Comparison of ENCODE assay signal across 25 mouse cellular contexts in genomic region chr13:41252141-41252540, GRCm38 (mm10). TPM values are rescaled to one million over a fixed set of nuclear protein-coding genes. Genes with fewer than 3 reads are reported as not detected.
DNase-seq lines count a peak whose midpoint lies in the region; ATAC-seq and TF ChIP-seq lines count a peak whose summit lies in the region.
"Had no signal": no experiment of that assay in that cellular context is flagged by ENCODE, and none has a peak within 500 bp of the region (broad histone marks: within the 10 kb centered on the region; RNA-seq: fewer than 3 reads in every experiment).

No protein-coding gene starts in this region.

- H3K4me3 ChIP-seq in intestine, embryonic 14.5 days (ENCODE audit: low read depth, low read length) = no peak overlapping the region
- H3K4me3 ChIP-seq in intestine, postnatal 0 days (ENCODE audit: low read depth, low read length) = no peak overlapping the region
- peak overlapping the region; percentile 7 for H3K4me3 ChIP-seq in lung, embryonic 16.5 days (ENCODE audit: low read length)
- no peak overlapping the region for H3K4me3 ChIP-seq in intestine, embryonic 16.5 days (ENCODE audit: low read length)
- H3K4me3 ChIP-seq in stomach, embryonic 15.5 days (replicated peaks) = no peak overlapping the region
- H3K4me3 ChIP-seq: embryonic facial prominence, embryonic 10.5 days; forebrain, embryonic 13.5 days; limb, embryonic 12.5 days; midbrain, embryonic 12.5 days; neural tube, embryonic 13.5 days had no signal

- 0 out of 2 replicates have a peak overlapping the region, but pooled peaks have one; percentile 18 for H3K27ac ChIP-seq in intestine, embryonic 14.5 days (ENCODE audit: low read depth)
- no peak overlapping the region for H3K27ac ChIP-seq in intestine, postnatal 0 days (ENCODE audit: low read depth, low read length)
- H3K27ac ChIP-seq in lung, embryonic 16.5 days (ENCODE audit: low read length) = peak overlapping the region; percentile 77
- peak overlapping the region; percentile 46 for H3K27ac ChIP-seq in intestine, embryonic 16.5 days (ENCODE audit: low read length)
- H3K27ac ChIP-seq in stomach, embryonic 15.5 days = peak overlapping the region; percentile 83
- H3K27ac ChIP-seq: embryonic facial prominence, embryonic 10.5 days; forebrain, embryonic 13.5 days; limb, embryonic 12.5 days; midbrain, embryonic 12.5 days; neural tube, embryonic 13.5 days had no signal

- DNase-seq in intestine, embryonic 14.5 days (ENCODE audit: low spot score) = no peak
- DNase-seq in lung, postnatal 10 days = no peak
- DNase-seq in yolk sac, embryonic 10.5 days (ENCODE audit: low spot score) = no peak
- no peak for DNase-seq in layer of hippocampus, postnatal 14 days (ENCODE audit: low spot score in 2 of 2)
- DNase-seq: cerebellum, adult 2 months; cerebellum, postnatal 36 days; heart, adult 18-20 months; kidney, postnatal 4 days; layer of hippocampus, adult 9-11 months; right cerebral cortex, adult 18-20 months had no signal

- H3K9me3 ChIP-seq in intestine, embryonic 14.5 days (ENCODE audit: control insufficient read depth, low read length) = no peaks in the 10 kb centered on the region
- no peaks in the 10 kb centered on the region for H3K9me3 ChIP-seq in intestine, postnatal 0 days (ENCODE audit: control insufficient read depth)
- H3K9me3 ChIP-seq in lung, embryonic 16.5 days (ENCODE audit: control insufficient read depth, low read length) = no peaks in the 10 kb centered on the region
- no peaks in the 10 kb centered on the region for H3K9me3 ChIP-seq in intestine, embryonic 16.5 days (ENCODE audit: control insufficient read depth, low read length)
- no peaks in the 10 kb centered on the region for H3K9me3 ChIP-seq in stomach, embryonic 15.5 days
- H3K9me3 ChIP-seq: embryonic facial prominence, embryonic 10.5 days; forebrain, embryonic 13.5 days; limb, embryonic 12.5 days; midbrain, embryonic 12.5 days; neural tube, embryonic 13.5 days had no signal

- peaks cover 11% of the 10 kb centered on the region; the same call in 1 of the 2 replicates for H3K4me1 ChIP-seq in intestine, embryonic 14.5 days (replicated peaks; ENCODE audit: control insufficient read depth, insufficient read depth, low read length)
- no peaks in the 10 kb centered on the region; the same call in 1 of the 2 replicates for H3K4me1 ChIP-seq in intestine, postnatal 0 days (replicated peaks; ENCODE audit: control insufficient read depth, insufficient read depth, low read length)
- H3K4me1 ChIP-seq in lung, embryonic 16.5 days (replicated peaks; ENCODE audit: control insufficient read depth, insufficient read depth, low read length) = peaks cover 21% of the 10 kb centered on the region
- peaks cover 11% of the 10 kb centered on the region; the same call in 1 of the 2 replicates for H3K4me1 ChIP-seq in intestine, embryonic 16.5 days (ENCODE audit: control insufficient read depth, insufficient read depth, low read length)
- no peaks in the 10 kb centered on the region for H3K4me1 ChIP-seq in stomach, embryonic 15.5 days

- WGBS in intestine, embryonic 14.5 days = 70% methylated on average over 6 of the region's 6 CpGs
- WGBS in intestine, postnatal 0 days = 61% methylated on average over 6 of the region's 6 CpGs
- 58% methylated on average over 6 of the region's 6 CpGs for WGBS in lung, embryonic 16.5 days
- 66% methylated on average over 6 of the region's 6 CpGs for WGBS in intestine, embryonic 16.5 days
- WGBS in stomach, embryonic 15.5 days = 63% methylated on average over 6 of the region's 6 CpGs

- no peak overlapping the region for H3K9ac ChIP-seq in intestine, embryonic 14.5 days (ENCODE audit: low read length)
- no peak overlapping the region for H3K9ac ChIP-seq in intestine, postnatal 0 days (ENCODE audit: low read depth, low read length)
- no peak overlapping the region for H3K9ac ChIP-seq in lung, embryonic 16.5 days (ENCODE audit: low read length)
- no peak overlapping the region for H3K9ac ChIP-seq in intestine, embryonic 16.5 days (ENCODE audit: low read depth, low read length)
- no peak overlapping the region for H3K9ac ChIP-seq in stomach, embryonic 15.5 days
- H3K9ac ChIP-seq: forebrain, embryonic 13.5 days; limb, embryonic 12.5 days; midbrain, embryonic 12.5 days; neural tube, embryonic 13.5 days had no signal

- no peaks in the 10 kb centered on the region for H3K27me3 ChIP-seq in intestine, embryonic 14.5 days (replicated peaks; ENCODE audit: control insufficient read depth, insufficient read depth, low read length)
- no peaks in the 10 kb centered on the region for H3K27me3 ChIP-seq in intestine, postnatal 0 days (replicated peaks; ENCODE audit: control insufficient read depth, insufficient read depth, low read length)
- no peaks in the 10 kb centered on the region for H3K27me3 ChIP-seq in lung, embryonic 16.5 days (ENCODE audit: control insufficient read depth, insufficient read depth, low read depth, low read length)
- H3K27me3 ChIP-seq in intestine, embryonic 16.5 days (replicated peaks; ENCODE audit: control insufficient read depth, insufficient read depth, low read length) = no peaks in the 10 kb centered on the region
- H3K27me3 ChIP-seq in stomach, embryonic 15.5 days (replicated peaks) = no peaks in the 10 kb centered on the region
- H3K27me3 ChIP-seq: CH12.LX; forebrain, embryonic 13.5 days; limb, embryonic 12.5 days; midbrain, embryonic 12.5 days; neural tube, embryonic 13.5 days had no signal

- H3K4me2 ChIP-seq in intestine, embryonic 14.5 days (ENCODE audit: low read length) = no peak overlapping the region
- H3K4me2 ChIP-seq in intestine, postnatal 0 days (replicated peaks; ENCODE audit: low read depth) = no peak overlapping the region
- H3K4me2 ChIP-seq in lung, embryonic 16.5 days (ENCODE audit: low read depth, low read length) = peak overlapping the region; percentile 32
- no peak overlapping the region; the same call in 1 of the 2 replicates for H3K4me2 ChIP-seq in intestine, embryonic 16.5 days (ENCODE audit: low read depth, low read length)
- H3K4me2 ChIP-seq in stomach, embryonic 15.5 days = no peak overlapping the region; the same call in 1 of the 2 replicates
- H3K4me2 ChIP-seq: forebrain, embryonic 13.5 days; limb, embryonic 12.5 days; midbrain, embryonic 12.5 days; neural tube, embryonic 13.5 days had no signal

- TF ChIP-seq CTCF in intestine, postnatal 0 days (IDR thresholded peaks at IDR 0.05; ENCODE audit: low read depth) = no peak

- ATAC-seq in intestine, embryonic 14.5 days (replicated peaks; ENCODE audit: low FRiP score, low TSS enrichment, low read depth) = no peak
- no peak for ATAC-seq in intestine, postnatal 0 days
- no peak for ATAC-seq in lung, embryonic 16.5 days (ENCODE audit: low read depth)
- no peak for ATAC-seq in intestine, embryonic 16.5 days
- peak; percentile 32; the same call in 1 of the 2 replicates for ATAC-seq in stomach, embryonic 15.5 days (ENCODE audit: insufficient read depth, low FRiP score, low read depth)
- ATAC-seq: forebrain, embryonic 13.5 days had no signal

- H3K36me3 ChIP-seq in intestine, embryonic 14.5 days (ENCODE audit: control insufficient read depth, insufficient read depth, low read length) = no peaks in the 10 kb centered on the region
- no peaks in the 10 kb centered on the region for H3K36me3 ChIP-seq in intestine, postnatal 0 days (ENCODE audit: control insufficient read depth, insufficient read depth)
- no peaks in the 10 kb centered on the region for H3K36me3 ChIP-seq in lung, embryonic 16.5 days (ENCODE audit: control insufficient read depth, insufficient read depth, low read length)
- no peaks in the 10 kb centered on the region for H3K36me3 ChIP-seq in intestine, embryonic 16.5 days (ENCODE audit: control insufficient read depth, insufficient read depth, low read length)
- no peaks in the 10 kb centered on the region for H3K36me3 ChIP-seq in stomach, embryonic 15.5 days
- H3K36me3 ChIP-seq: embryonic facial prominence, embryonic 10.5 days; limb, embryonic 12.5 days; midbrain, embryonic 12.5 days; neural tube, embryonic 13.5 days had no signal

RNA-seq across cellular contexts. Expression of gene Smim13, which starts 2.5 kb away (rescaled TPM):
- polyA plus RNA-seq in intestine, embryonic 14.5 days (2014; fragmentation: Nextera tagmentation; extraction: Ambion mirVana) = 13.0 TPM in 2 replicates
- 4.8 and 5.3 TPM in 2 replicates for polyA plus RNA-seq in intestine, postnatal 0 days (2015; fragmentation: Nextera tagmentation; extraction: Ambion mirVana)
- polyA plus RNA-seq in lung, embryonic 16.5 days (2015; fragmentation: Nextera tagmentation; extraction: Ambion mirVana) = 12.4 and 13.2 TPM in 2 replicates
- 8.5 and 8.7 TPM in 2 replicates for polyA plus RNA-seq in intestine, embryonic 16.5 days (2015; fragmentation: Nextera tagmentation; extraction: Ambion mirVana)
- 14.9 and 16.6 TPM in 2 replicates for polyA plus RNA-seq in stomach, embryonic 15.5 days (2015; fragmentation: Nextera tagmentation; extraction: Ambion mirVana)
- total RNA-seq in layer of hippocampus, postnatal 14 days (2021) = 100 to 1,000 TPM; 138 to 144 TPM

RNA-seq across cellular contexts. Expression of gene Gm17364, which starts 21.6 kb away (rescaled TPM):
- not detected in 2 replicates for polyA plus RNA-seq in intestine, embryonic 14.5 days (2014; fragmentation: Nextera tagmentation; extraction: Ambion mirVana)
- polyA plus RNA-seq in intestine, postnatal 0 days (2015; fragmentation: Nextera tagmentation; extraction: Ambion mirVana) = not detected in 2 replicates
- not detected in 2 replicates for polyA plus RNA-seq in lung, embryonic 16.5 days (2015; fragmentation: Nextera tagmentation; extraction: Ambion mirVana)
- not detected in 2 replicates for polyA plus RNA-seq in intestine, embryonic 16.5 days (2015; fragmentation: Nextera tagmentation; extraction: Ambion mirVana)
- polyA plus RNA-seq in stomach, embryonic 15.5 days (2015; fragmentation: Nextera tagmentation; extraction: Ambion mirVana) = not detected in 2 replicates
- total RNA-seq in layer of hippocampus, postnatal 14 days (2021) = not detected
- total RNA-seq: CH12.LX; gastrocnemius, adult 8-10 months; heart, adult 18-20 months; hematopoietic stem cell, adult 5-6 weeks had no signal
- polyA plus RNA-seq: cerebellum, adult 2 months; embryonic facial prominence, embryonic 10.5 days; forebrain, embryonic 13.5 days; frontal cortex, adult 2 months; heart, embryonic 16.5 days; kidney, embryonic 14.5 days; limb, embryonic 12.5 days; midbrain, embryonic 12.5 days; neural tube, embryonic 13.5 days had no signal

RNA-seq across cellular contexts. Expression of gene Elovl2, which starts 31.9 kb away (rescaled TPM):
- 9.3 and 11.0 TPM in 2 replicates for polyA plus RNA-seq in intestine, embryonic 14.5 days (2014; fragmentation: Nextera tagmentation; extraction: Ambion mirVana)
- 5.6 and 6.5 TPM in 2 replicates for polyA plus RNA-seq in intestine, postnatal 0 days (2015; fragmentation: Nextera tagmentation; extraction: Ambion mirVana)
- polyA plus RNA-seq in lung, embryonic 16.5 days (2015; fragmentation: Nextera tagmentation; extraction: Ambion mirVana) = 3.5 and 3.6 TPM in 2 replicates
- 5.7 and 6.3 TPM in 2 replicates for polyA plus RNA-seq in intestine, embryonic 16.5 days (2015; fragmentation: Nextera tagmentation; extraction: Ambion mirVana)
- 8.0 and 8.5 TPM in 2 replicates for polyA plus RNA-seq in stomach, embryonic 15.5 days (2015; fragmentation: Nextera tagmentation; extraction: Ambion mirVana)
- total RNA-seq in layer of hippocampus, postnatal 14 days (2021) = 10 to 100 TPM; 34.6 to 38.0 TPM
- total RNA-seq: CH12.LX had no signal
